Mouse (Mus musculus) kidney, postnatal 0 days (tissue): ENCODE measurements at regions not wholly inside any gene's neighbourhood (a gene's known extent, or its start where the extent isn't known, plus 50 kb on each side); places are given as distances from the start of the nearest gene placed in this dataset.

Experiments used
- ATAC-seq: fragments of 200-750 bp; cut with Nextera tagmentation; replicated peaks from 2 replicates; pipeline ENCODE4 v1.8.0; 2017; ENCODE audit warnings: low read depth, moderate number of reproducible peaks, moderate TSS enrichment, moderate library complexity; ENCODE audit not compliant: low FRiP score
- DNase-seq: peaks from one replicate; pipeline ENCODE4 v3.0.0-alpha.2; 2016; ENCODE audit warnings: low spot score
- H3K27ac ChIP-seq: fragments of 300-500 bp; sonication (generic); 2 replicates; pipeline ENCODE4 v1.5.1; 2014; ENCODE audit warnings: mild to moderate bottlenecking
- H3K27me3 ChIP-seq: fragments of 300-500 bp; sonication (generic); 2 replicates; pipeline ENCODE4 v1.6.1; 2014; ENCODE audit warnings: low read length, mixed read lengths; ENCODE audit not compliant: insufficient read depth
- H3K36me3 ChIP-seq: fragments of 300-500 bp; sonication (generic); 2 replicates; pipeline ENCODE4 v1.6.1; 2014; ENCODE audit warnings: low read length, mixed read lengths; ENCODE audit not compliant: insufficient read depth
- H3K4me1 ChIP-seq: fragments of 300-500 bp; sonication (generic); replicated peaks from 2 replicates; pipeline ENCODE4 v1.6.1; 2014; ENCODE audit warnings: antibody characterized with exemption, low read length, mixed read lengths; ENCODE audit not compliant: insufficient read depth
- H3K4me2 ChIP-seq: fragments of 300-500 bp; sonication (generic); 2 replicates; pipeline ENCODE4 v1.6.1; 2014; ENCODE audit warnings: mild to moderate bottlenecking, low read length, moderate library complexity, mixed read lengths
- H3K4me3 ChIP-seq: fragments of 300-500 bp; sonication (generic); replicated peaks from 2 replicates; pipeline ENCODE4 v1.5.1; 2014; ENCODE audit warnings: low read depth, low read length
- H3K9ac ChIP-seq: fragments of 300-500 bp; sonication (generic); 2 replicates; pipeline ENCODE4 v1.6.1; 2014; ENCODE audit warnings: low read depth, low read length
- H3K9me3 ChIP-seq: fragments of 300-500 bp; sonication (generic); replicated peaks from 2 replicates; pipeline ENCODE4 v1.6.1; 2016; ENCODE audit warnings: low read length, inconsistent platforms, mixed read lengths
- CTCF ChIP-seq: IDR thresholded peaks from 2 replicates; pipeline ENCODE4 v1.5.1; 2016; ENCODE audit warnings: antibody characterized with exemption, low read depth, mild to moderate bottlenecking, moderate library complexity
- WGBS: fragments of 180-500 bp; shearing (Covaris S2); extraction: QIAGEN DNeasy Blood & Tissue Kit; methylation state at CpG from one replicate; pipeline ENCODE4 v1.1.7; 2014; 5-methylcytosine and 5-hydroxymethylcytosine counted together

DNA sequence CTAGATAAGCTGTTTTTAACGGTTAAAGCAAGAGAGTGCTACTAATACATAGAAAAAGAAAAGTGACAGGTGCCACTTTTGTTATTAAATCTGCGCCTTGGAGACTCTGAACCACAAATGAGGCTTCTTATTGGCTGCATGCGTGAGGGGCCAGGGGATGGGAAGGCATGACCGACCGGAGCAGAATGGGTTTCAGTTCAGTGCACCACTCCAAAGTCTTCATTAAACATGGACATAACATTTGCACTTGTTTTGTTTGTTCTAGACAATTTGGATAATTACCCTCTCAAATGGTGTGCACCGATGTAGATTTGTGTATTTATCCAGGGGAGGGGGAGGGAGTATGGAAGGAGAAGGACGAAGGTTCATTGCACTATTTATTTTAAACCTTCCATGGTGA lies 396.8 kb downstream of the Tfap2b start:
- Histone ChIP-seq H3K36me3 (no peaks in the 10 kb centered on the region), H3K9me3 (no peaks in the 10 kb centered on the region), H3K4me3 (no peak overlapping the region), H3K4me2 (no peak overlapping the region), H3K4me1 (no peaks in the 10 kb centered on the region), H3K27me3 (no peaks in the 10 kb centered on the region), H3K27ac (no peak overlapping the region), H3K9ac (no peak overlapping the region)
- no peak; the same call in 1 of the 2 replicates for ATAC-seq
- no peak for TF ChIP-seq CTCF
- DNase-seq: peak; percentile 1
- WGBS: 46% methylated on average over 7 of the region's 7 CpGs

DNA sequence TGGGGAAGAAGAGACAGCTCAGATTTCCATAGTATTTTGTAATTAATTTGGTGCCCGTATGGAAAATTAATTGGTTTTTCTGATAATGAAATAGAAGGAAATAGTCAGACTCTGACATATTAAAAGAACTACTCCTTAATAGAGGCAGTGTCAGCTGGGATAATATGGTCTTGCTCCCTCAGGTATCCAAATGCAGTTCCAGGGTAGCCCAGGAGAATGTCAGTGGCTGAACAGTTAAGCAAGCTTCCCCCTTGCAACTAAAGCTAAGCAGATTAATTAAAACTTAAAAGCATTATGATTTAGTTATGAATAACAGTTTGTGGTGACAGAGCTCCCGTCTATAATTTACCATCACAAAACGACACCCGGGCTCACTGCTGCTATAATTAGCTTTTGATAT lies 407.0 kb downstream of the Tfap2b start:
- TF ChIP-seq CTCF: no peak
- Histone ChIP-seq H3K27ac (no peak overlapping the region), H3K4me2 (no peak overlapping the region), H3K27me3 (no peaks in the 10 kb centered on the region), H3K4me3 (no peak overlapping the region), H3K36me3 (no peaks in the 10 kb centered on the region), H3K9ac (no peak overlapping the region), H3K9me3 (no peaks in the 10 kb centered on the region), H3K4me1 (no peaks in the 10 kb centered on the region)
- DNase-seq (no peak), ATAC-seq (no peak)
- WGBS: 75% methylated on average over 4 of the region's 4 CpGs

DNA sequence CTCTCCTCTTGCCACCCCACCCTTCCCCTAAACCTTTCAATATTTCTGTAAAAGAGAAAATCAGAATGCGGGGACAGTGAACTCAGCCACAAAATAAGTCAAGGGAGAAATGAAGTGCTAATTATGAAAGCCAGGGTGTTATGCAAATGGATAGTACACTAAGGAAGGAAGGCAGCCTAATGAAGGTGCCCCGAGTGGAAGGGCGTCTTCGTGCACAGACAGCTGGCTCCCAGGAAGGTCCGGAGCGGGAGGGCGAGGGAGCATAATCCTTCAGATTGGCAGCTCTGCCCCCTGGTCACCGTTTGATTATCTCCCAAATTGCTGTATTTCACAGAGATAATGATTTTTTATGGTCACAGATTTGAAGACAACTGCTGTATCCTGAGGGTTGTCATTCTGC lies 430.4 kb downstream of the Tfap2b start:
- WGBS: 76% methylated on average over 8 of the region's 8 CpGs
- Histone ChIP-seq H3K27me3 (no peaks in the 10 kb centered on the region), H3K9ac (no peak overlapping the region), H3K4me1 (no peaks in the 10 kb centered on the region), H3K4me3 (no peak overlapping the region), H3K27ac (no peak overlapping the region), H3K4me2 (no peak overlapping the region), H3K9me3 (no peaks in the 10 kb centered on the region), H3K36me3 (no peaks in the 10 kb centered on the region)
- TF ChIP-seq CTCF: no peak
- ATAC-seq (no peak), DNase-seq (no peak)

DNA sequence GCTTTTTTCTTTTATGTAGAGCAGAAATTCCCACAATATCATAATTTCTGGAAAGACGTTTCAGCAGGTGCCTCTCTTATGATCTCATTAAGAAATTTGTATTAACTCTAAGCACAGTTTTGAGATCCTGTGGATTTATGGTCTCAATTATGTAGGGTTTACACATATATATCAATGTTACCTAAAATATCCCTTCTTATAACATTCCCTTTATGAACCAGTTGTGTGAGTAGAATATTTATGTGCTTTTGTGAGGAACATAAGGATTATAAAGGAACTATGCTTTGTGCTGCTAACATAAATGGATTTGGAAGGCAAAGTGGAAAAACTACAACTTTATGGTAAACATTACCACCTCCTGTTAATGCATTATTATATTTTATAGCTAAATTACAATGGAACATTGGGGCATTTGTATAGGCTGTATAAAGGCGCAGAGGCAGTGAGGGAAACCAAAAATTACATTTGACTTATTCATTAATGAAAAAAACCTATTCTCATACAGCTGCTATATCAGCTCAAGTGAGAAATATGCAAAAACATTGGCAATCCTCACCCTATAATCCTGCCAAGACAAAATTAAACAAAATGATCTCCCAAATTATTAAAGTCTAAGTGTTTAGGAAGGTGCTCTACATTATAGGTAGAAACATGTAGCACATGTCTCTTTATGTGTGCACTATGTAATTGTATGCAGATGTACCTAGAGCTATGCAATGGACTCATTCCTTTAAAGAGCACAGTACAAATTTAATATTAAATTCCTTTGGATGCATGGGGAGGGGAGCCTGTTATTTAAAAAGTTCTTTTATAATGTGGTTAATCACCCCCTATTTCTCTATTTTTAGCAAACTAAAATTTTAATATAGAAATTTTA lies 439.2 kb downstream of the Tfap2b start:
- WGBS: 83% methylated on average over 2 of the region's 2 CpGs
- ATAC-seq (no peak), DNase-seq (no peak)
- Histone ChIP-seq H3K27ac (no peak overlapping the region), H3K4me3 (no peak overlapping the region), H3K9me3 (no peaks in the 10 kb centered on the region), H3K4me1 (no peaks in the 10 kb centered on the region), H3K27me3 (no peaks in the 10 kb centered on the region), H3K4me2 (no peak overlapping the region), H3K9ac (no peak overlapping the region), H3K36me3 (no peaks in the 10 kb centered on the region)
- no peak for TF ChIP-seq CTCF

DNA sequence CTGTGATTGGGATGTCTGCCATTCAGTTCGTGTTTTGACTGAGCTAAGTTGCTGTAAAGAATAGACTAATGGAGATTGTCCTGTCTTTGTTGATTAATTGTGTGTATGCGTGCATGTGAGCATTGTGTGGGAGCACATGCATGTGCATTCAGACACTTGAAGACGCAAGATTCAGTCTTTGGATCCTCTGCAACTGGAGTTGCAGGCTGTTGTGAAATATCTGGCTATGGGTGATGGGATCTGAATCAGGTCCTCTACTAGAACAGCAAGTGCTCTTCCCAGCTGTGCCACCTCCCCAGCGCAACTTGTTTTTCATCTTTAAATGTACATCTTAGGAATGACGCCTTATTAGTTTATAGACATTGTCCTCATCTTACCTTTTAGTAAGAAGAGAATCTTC lies 453.4 kb downstream of the Tfap2b start:
- WGBS: 85% methylated on average over 5 of the region's 5 CpGs
- H3K4me3 ChIP-seq: no peak overlapping the region
- DNase-seq: no peak
- no peaks in the 10 kb centered on the region for H3K27me3 ChIP-seq
- no peak for TF ChIP-seq CTCF
- H3K9ac ChIP-seq: no peak overlapping the region
- ATAC-seq: no peak
- H3K36me3 ChIP-seq: no peaks in the 10 kb centered on the region
- no peaks in the 10 kb centered on the region for H3K4me1 ChIP-seq
- no peak overlapping the region for H3K4me2 ChIP-seq
- no peak overlapping the region for H3K27ac ChIP-seq
- no peaks in the 10 kb centered on the region for H3K9me3 ChIP-seq

DNA sequence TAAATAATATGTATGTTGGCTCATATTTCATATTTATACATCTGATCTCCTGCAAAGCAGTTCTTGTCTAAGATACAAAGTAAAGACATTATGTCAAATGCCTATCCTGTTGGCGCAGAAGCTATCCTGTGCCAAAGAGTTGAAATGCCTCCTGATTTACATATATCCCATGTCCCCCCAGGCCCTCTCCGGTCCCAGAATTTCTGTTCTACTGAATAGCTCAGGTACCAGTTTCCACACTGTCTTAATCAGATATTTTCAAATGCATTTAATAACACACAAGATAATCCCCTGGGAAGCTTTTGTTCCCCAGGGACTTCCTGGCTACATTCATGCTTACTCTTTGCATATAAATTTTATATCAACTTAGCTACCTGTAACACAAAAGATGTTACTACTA lies 454.1 kb downstream of the Tfap2b start:
- H3K36me3 ChIP-seq: no peaks in the 10 kb centered on the region
- no peak overlapping the region for H3K9ac ChIP-seq
- H3K9me3 ChIP-seq: no peaks in the 10 kb centered on the region
- no peak for ATAC-seq
- WGBS: 91% methylated on average over 2 of the region's 2 CpGs
- H3K27ac ChIP-seq: no peak overlapping the region
- no peak overlapping the region for H3K4me3 ChIP-seq
- no peak overlapping the region for H3K4me2 ChIP-seq
- no peaks in the 10 kb centered on the region for H3K27me3 ChIP-seq
- no peak for DNase-seq
- no peaks in the 10 kb centered on the region for H3K4me1 ChIP-seq
- no peak for TF ChIP-seq CTCF
